Mouse (Mus musculus) layer of hippocampus, adult 18-20 months (tissue): ENCODE results near the gene Olfr694. TPM values are rescaled to one million over a fixed set of nuclear protein-coding genes. Genes with fewer than 3 reads are reported as not detected.
"Not testable (repeated sequence)": the region's sequence is repeated elsewhere in the genome, so short reads cannot be mapped to it uniquely, and the experiment has no call there.

Experiments
- DNase-seq, 2 experiments: peaks; one replicate each; pipeline ENCODE4 v3.0.0; 2022; ENCODE audit warnings: low spot score in 2 of 2
- long read RNA-seq: library from polyadenylated mRNA; stranded (forward); transcript quantifications from one replicate; pipeline ENCODE4 v2.0.0, GENCODE M21; 2021
- total RNA-seq, 2 experiments: library from RNA; stranded (reverse); gene quantifications; 2 replicates each; pipeline ENCODE4 v1.2.3; 2021

The Olfr694 gene
- total RNA-seq: not detected
- long read RNA-seq: 0 reads

DNA sequence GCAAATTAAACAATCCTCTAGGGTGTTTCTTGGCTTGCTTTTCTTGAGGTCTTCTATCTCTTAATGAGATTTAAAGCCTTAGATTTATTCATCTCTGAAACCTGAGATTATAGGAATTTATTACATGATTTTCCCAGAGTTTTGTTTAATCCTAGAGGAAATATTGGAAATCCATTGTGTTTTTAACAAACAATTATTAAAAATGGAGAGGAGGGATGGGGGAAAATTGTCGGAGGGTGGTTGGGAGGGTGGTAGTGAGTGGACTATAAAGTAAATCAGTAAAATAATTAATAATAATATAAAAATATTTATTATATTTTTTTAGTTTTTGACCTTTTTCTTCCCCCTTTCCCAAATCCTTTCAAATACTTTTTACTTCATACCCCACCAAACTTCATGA lies at the start of gene Olfr694:
Gene Olfr694, minus strand, starts transcription at position 101 of the 400 bp plus-strand sequence.
- DNase-seq: no peak

DNA sequence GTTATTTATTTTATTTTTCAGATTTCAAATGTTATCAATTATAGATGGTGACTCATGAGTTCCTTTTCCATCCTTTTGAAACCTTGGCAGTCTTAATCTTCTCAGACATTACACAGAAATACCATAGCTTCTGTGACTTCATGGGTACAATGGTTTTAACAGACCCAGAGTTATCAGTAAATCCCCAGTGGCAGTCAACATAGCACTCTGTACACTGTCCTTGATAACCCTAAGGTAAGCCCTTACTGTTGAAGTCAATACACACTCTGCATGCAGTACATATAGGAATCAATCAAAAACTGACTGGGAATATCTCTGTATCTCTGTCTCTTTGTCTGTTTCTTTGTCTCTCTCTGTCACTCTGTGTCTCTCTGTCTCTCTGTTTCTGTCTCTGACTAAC lies 45.4 kb upstream of the Olfr694 start:
- no peak for DNase-seq

DNA sequence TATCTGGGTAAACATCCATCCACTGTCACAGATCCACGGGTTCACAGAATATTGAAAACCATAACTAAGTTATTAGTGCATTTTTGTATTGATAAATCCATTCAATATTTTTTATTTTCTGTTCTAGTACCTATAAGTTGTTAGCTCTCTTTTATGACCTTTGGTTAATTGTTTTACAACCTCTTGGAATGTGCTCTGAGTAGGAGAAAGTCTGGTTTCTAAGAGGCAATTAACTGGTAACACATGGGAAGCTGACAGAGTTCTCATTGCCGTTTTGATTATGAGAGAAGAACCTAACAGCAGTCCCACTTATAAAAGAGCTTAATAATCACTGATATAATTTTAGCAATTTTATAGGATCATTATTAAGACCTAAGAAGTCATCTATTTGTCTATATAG lies 42.1 kb upstream of the Olfr694 start:
- DNase-seq: no peak

DNA sequence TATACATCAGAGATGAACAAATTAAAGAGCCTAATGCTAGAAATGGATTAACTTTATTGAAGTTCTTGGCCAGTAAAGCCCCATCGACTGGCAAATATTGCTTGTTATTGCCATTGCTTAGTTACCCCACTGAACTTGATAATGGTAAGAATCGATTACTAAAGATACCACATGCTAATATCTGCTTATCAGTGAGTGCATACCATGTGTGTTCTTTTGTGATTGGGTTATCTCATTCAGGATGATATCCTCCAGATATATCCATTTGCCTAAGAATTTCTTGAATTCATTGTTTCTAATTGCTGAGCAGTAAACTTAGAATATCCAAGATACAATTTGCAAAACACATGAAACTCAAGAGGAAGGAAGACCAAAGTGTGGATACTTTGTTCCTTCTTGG lies 34.0 kb upstream of the Olfr694 start:
- DNase-seq: not testable (repeated sequence)

DNA sequence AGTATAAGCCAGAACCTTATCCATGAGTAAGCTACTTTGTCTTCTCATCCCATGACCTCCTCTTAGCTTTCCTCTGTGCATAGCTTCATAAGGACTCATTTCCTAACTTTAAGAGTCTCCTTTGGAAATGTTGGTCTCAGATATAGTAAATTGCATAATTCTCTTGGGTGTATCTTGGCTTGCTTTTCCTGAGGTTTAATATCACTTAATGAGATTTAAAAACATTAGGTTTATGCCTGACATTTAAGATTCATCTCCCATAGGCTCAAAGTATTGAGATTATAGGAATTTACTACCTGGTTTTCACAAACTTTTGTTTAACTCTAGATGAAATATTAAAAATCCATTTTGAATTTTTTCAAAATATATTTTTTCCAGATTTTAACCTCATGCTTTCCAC lies 24.7 kb upstream of the Olfr694 start, which contains the start of gene Olfr695:
Gene Olfr695, minus strand, starts transcription at position 101 of the 400 bp plus-strand sequence.
- DNase-seq: no peak

DNA sequence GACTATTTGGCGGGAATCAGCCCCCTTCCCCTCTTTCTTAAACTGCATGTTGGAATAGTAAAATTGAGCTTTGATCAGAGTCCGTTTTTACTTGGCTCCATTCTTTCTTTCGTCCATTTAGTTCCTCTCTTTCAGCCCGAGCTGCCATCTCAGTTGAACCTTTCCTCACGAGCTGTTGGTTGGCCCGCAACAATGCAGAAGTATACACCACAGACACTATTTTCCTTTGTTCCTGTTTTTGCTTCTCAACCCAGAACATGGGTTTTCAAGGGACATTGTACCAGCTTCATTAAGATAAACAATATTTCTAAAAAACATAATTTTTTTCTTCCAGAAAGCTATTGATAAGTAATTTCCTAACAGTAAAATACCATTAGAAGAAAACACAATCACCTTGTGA lies 19.8 kb upstream of the Olfr694 start:
- DNase-seq: no peak

DNA sequence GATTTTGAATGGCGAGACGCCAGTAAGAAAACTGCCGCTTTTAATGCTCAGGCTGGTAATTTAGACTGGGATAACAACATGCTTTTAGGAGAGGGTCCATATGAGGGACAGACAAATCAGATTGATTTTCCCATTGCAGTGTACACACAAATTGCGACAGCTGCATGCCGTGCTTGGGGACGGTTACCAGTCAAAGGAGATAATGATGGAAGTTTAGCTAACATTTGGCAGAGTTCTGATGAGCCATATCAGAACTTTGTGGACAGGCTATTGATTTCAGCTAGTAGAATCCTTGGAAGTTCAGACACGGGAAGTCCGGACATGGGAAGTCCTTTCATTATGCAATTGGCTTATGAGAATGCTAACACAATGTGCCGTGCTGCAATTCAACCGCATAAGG lies 16.1 kb upstream of the Olfr694 start:
- not testable (repeated sequence) for DNase-seq

DNA sequence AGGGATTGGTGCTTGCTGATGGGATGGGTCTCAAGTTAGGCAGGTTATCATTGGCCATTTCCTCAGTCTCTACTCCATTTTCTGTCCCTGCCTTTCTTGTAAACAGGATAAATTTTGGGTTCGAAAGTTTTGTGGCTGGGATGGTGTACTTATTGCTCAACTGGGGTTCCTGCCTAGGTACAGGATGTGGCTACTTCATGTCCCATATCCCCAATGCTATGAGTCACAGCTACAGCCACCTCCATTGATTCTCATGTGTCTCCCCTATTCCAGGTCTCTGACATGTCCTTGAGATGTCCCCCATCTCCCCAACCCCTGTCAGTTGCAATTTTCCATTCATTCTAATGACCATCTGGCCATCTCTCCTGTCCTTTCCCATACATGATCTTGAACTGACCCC lies 5.3 kb upstream of the Olfr694 start:
- DNase-seq: no peak

DNA sequence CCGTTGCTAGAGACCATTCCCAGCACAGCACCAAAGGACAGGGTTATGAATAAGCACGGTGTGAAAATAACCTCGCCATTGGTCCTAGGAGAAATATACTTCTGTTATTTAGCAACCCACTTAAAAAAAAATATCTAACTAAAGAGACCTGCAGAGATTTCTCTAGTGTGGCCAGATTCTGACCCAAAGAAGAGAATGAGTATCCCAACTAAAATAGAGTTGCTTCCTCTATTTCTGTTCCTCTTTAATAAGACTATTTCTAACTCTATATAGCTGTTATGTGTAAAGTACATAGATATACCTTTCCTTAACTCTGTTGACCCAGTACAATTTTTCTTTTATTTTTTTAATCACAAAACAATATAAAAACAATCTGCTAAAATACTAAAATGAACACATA lies 1.4 kb upstream of the Olfr694 start:
- DNase-seq: no peak

DNA sequence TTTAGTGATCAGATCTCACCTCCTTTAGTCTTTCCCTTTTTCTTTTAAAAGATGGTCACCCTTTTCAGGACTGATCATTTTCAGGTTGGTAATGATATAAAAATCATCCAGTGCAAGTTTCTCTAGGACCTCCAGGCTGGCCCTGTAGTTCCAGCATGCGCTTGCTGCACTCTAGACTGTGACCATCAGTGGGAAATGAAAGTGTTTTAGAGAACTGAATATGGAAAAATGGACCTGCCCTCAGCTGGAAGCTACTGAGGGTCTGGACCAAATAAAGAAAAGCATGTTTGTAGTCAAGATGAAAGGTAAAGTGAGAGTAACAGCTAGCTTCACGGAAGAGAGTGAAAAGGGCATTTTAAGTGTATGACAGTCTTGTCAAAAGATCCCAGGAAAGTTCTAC lies 6.2 kb downstream of the Olfr694 start:
- no peak for DNase-seq

DNA sequence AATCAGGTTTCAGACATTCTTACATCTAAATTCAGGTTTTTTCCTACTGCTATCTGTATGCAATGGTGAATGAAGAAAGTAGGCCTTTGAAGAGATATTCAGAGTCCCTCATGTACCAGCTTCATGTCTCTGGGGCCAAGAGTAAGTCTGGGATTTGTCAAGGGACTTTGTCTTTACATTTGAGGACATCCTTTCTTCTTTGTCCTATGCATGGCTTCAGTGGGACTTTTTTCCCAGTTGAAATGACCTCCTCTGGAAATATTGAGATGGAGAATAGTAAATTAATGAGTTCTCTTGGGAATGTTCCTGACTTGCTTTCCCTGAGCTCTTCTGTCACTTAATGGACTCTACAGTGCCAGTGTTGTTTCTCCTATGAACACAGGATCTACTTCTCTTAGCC lies 11.1 kb downstream of the Olfr694 start, which contains the start of gene Olfr693:
Gene Olfr693, minus strand, starts transcription at position 101 of the 400 bp plus-strand sequence.
- DNase-seq: no peak

DNA sequence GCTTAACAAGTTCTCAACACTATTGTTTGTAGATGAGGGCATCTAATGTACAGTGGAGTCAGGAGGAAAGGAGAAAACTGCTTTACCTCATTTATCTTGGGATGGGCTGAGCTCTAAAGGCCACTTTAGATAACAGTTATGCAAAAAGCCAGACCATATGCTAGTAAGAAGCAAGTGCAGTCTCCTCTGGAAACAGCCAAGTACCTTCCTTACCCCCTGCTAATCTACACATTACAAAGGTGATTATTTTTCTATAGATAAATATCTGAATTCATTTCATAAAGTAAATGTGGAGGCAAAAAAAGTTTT lies 39.3 kb downstream of the Olfr694 start:
- DNase-seq: no peak

DNA sequence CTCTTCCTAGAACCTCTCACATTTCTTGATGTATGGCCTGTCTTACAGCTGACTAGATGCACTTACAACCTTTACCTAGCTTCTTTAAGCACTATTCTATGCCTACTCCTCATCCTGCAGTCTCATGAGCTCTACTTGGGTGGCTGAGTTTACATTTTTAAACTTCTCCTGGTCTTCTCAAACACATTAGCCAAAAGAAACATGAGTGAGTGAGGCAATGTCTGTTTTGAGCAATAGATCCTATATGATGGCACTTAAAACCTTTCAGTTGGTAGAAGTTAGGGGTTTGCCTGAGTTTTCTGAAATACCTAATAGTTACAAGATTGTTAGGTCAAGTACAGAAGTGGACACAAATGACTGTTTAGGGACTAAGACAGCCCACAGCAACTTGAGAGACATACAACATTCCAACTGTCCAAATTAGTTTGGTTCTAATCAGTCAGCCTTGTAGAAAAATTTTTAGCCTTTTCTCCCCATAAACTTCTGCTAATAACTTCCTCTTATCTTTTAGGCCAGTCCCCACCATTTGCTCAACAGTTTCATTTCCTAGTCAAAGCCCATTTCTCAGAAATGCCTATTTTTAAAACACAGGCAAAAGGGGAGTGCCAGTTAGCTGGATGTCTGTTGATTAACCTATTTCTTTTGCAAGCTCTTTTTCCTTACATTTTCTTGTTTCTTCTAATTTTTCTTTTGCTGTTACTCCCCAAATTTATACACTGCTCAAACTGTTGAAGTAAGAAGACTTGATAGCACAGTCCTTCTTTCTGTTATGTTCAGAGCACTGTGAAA lies 39.9 kb downstream of the Olfr694 start:
- no peak for DNase-seq

DNA sequence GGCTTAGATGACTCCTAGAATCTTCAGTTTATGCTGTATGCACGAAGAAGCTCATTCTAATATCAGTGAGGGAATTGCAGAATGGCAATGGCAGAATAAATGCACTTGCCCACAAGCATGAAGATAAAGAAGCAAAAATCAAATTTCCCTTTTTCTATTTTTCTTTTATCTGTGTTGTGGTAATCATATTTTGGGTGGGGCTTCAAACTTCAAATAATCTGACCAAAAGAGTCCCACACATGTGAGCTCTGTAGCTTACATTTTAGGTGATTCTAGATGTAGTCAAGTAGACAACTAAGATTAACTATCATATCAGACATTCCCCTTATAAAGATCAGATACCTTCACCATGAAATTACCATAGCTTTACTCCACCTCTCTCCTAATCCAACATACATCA lies 41.8 kb downstream of the Olfr694 start:
- DNase-seq: no peak

DNA sequence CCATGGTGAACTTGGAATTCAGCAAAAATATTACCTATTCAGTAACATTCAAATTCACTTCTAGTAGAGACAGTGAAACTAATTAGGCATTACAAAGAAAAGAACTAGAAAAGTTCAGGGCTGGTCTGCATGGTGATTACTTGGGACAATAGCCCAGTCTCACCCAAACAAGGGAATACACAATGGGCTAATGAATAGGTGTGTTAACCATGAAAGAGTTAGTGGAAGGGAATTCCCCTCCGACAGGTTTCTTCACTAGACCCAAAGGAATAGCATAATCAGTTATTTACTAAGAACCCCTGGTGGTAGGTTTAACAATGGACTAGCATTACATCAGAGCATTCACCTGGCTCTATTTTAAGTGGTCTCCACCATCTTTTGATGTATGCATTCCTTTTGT lies 46.4 kb downstream of the Olfr694 start:
- no peak for DNase-seq

DNA sequence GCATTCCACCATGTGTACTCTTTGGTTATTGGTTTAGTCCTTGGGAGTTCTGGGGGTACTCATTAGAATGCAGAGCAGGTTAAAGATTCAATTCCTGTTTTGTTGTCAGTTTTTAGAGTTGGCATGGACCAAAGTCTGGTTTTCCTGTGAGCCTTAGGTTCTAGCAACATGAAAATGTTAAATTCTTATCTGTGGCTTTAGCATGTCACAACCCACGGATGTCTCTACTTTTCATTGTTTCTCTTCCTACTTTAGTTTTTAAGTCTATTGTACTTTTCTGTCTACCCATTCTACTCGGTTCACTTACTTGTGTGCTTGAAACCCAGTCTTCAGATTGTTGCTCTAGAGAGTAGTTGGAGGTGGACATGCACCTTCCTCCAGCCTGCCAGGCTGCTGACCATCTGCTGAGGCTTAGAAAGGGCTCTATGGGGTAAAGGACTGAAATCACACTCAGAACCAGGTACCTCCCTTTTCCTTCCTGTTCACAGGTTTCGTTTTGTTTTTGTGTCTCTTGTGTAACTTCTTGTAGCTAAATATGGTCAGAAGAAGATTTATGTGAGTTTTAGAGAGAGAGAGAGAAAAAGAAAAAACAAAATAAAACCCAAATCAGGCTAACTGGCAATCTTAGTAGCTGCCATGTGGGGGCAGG lies 47.3 kb downstream of the Olfr694 start:
- no peak for DNase-seq

DNA sequence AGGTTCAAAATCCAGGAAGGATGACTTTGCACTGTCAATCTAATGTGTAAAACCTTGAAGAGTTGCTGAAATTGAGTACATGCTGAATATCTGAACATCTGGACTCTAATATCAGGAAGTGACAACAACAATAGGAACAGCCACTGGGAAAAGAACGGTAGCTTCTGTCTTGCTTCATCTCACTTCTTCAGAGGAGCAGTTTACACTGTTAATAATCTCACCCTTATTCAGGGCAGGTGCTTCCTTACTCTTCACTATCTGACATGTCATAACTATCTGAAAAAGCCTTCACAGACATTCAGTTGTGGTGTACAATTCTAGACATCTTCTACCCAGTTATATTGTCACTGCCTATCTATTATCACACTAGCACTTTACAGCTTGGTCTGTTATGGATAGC lies 50.8 kb downstream of the Olfr694 start:
- no peak for DNase-seq

DNA sequence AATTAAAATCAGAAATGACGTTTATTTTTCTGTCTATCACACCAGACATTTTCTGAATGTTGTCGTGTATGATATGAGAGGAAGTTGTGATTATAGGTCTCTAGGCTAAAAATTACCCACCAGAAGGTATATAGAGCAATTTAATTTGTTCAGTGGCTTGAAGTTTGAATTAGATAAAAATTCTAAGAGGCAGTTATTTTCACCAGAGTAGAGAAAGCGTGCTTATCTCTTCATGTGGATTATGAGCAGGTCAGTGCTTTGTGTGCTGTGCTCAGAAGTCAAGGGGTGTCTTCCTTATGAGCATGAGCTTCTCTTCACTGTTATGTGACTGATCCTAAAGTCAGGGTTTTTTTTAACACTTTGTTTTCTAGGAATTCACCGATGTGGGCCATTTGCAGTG lies 56.1 kb downstream of the Olfr694 start:
- no peak for DNase-seq

Other genes starting within 250 kb of the Olfr694 start
- not detected for gene Olfr693, start 11.2 kb downstream of the Olfr694 start, total RNA-seq
- gene Olfr695, start 24.6 kb upstream of the Olfr694 start, total RNA-seq: not detected
- gene Olfr697, start 50.6 kb upstream of the Olfr694 start, total RNA-seq: not detected
- not detected for gene Olfr698, start 63.6 kb upstream of the Olfr694 start, total RNA-seq
- gene Olfr699, start 101.4 kb upstream of the Olfr694 start, total RNA-seq: not detected
- not detected for gene Olfr700, start 117.0 kb upstream of the Olfr694 start, total RNA-seq
- not detected for gene Olfr701, start 122.3 kb upstream of the Olfr694 start, total RNA-seq
- gene Olfr702, start 142.1 kb upstream of the Olfr694 start, total RNA-seq: not detected
- not detected for gene Olfr703, start 151.5 kb upstream of the Olfr694 start, total RNA-seq
- not detected for gene Olfr704, start 171.4 kb upstream of the Olfr694 start, total RNA-seq
- gene Olfr705, start 185.1 kb upstream of the Olfr694 start, total RNA-seq: not detected
- not detected for gene Olfr706, start 196.3 kb upstream of the Olfr694 start, total RNA-seq
- gene Olfr707, start 209.4 kb upstream of the Olfr694 start, total RNA-seq: not detected
- gene Olfr1532-ps1, start 216.2 kb upstream of the Olfr694 start, total RNA-seq: not detected
- not detected for gene Olfr709-ps1, start 240.4 kb upstream of the Olfr694 start, total RNA-seq